Mouse (Mus musculus) brain, embryonic 14.5 days (tissue): ENCODE measurements around the gene Prm1.

Experiments used
- CTCF ChIP-seq: fragments of 200-500 bp; IDR thresholded peaks from 2 replicates; pipeline ENCODE4 v1.5.1; 2012; ENCODE audit warnings: inconsistent platforms, mild to moderate bottlenecking, moderate library complexity, borderline replicate concordance; ENCODE audit not compliant: insufficient read depth, insufficient read length; ENCODE audit errors: extremely low read depth
- POLR2A ChIP-seq: fragments of 200-500 bp; IDR thresholded peaks from 2 replicates; pipeline ENCODE4 v1.6.1; 2012; ENCODE audit warnings: mild to moderate bottlenecking, inconsistent platforms, borderline replicate concordance; ENCODE audit not compliant: poor library complexity, insufficient read depth, insufficient read length, severe bottlenecking; ENCODE audit errors: extremely low read depth

DNA sequence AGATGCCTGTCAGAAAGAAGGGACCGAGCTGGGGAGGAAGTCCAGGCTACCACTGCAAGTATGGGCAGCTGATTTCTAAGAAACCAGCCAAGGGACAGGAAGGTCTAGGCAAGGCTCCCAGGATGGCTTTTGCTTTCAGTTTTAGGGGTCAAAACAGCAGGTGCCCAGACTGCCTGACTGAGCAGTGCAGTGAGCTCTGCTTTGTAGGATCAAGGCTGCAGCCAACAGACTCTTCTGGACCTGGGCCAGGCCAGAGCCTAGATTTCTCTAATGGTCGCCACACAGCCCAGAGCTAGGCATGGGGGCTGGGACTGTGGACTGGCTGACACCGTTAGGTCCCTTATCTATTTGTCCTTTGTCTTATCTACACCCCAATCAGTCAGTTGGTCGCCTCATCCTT lies 30.9 kb downstream of the Prm1 start:
- TF ChIP-seq POLR2A = no peak
- no peak for TF ChIP-seq CTCF
